Mouse (Mus musculus) neural tube, embryonic 13.5 days (tissue): Measurements from ENCODE around the gene Itpr3. TPM values are rescaled to one million over a fixed set of nuclear protein-coding genes. Genes with fewer than 3 reads are reported as not detected.

Experiments
- ATAC-seq: fragments of 200-750 bp; cut with Nextera tagmentation; 2 replicates; pipeline ENCODE4 v1.8.0; 2017; ENCODE audit warnings: low read depth, mild to moderate bottlenecking, moderate TSS enrichment, moderate library complexity
- H3K27ac ChIP-seq: fragments of 300-500 bp; sonication (generic); replicated peaks from 2 replicates; pipeline ENCODE4 v1.5.1; 2015; ENCODE audit warnings: moderate library complexity, mild to moderate bottlenecking, inconsistent platforms
- H3K27me3 ChIP-seq: fragments of 300-500 bp; sonication (generic); 2 replicates; pipeline ENCODE4 v1.6.1; 2015; ENCODE audit warnings: mild to moderate bottlenecking, inconsistent platforms
- H3K36me3 ChIP-seq: fragments of 300-500 bp; sonication (generic); 2 replicates; pipeline ENCODE4 v1.6.1; 2015; ENCODE audit warnings: mild to moderate bottlenecking, inconsistent platforms
- H3K4me1 ChIP-seq: fragments of 300-500 bp; sonication (generic); replicated peaks from 2 replicates; pipeline ENCODE4 v1.6.1; 2015; ENCODE audit warnings: inconsistent platforms
- H3K4me2 ChIP-seq: fragments of 300-500 bp; sonication (generic); 2 replicates; pipeline ENCODE4 v1.6.1; 2015; ENCODE audit warnings: inconsistent platforms, mild to moderate bottlenecking, moderate library complexity
- H3K4me3 ChIP-seq: fragments of 300-500 bp; sonication (generic); 2 replicates; pipeline ENCODE4 v1.5.1; 2015; ENCODE audit warnings: mild to moderate bottlenecking, inconsistent platforms
- H3K9ac ChIP-seq: fragments of 300-500 bp; sonication (generic); 2 replicates; pipeline ENCODE4 v1.6.1; 2015; ENCODE audit warnings: moderate library complexity, mild to moderate bottlenecking, inconsistent platforms
- H3K9me3 ChIP-seq: fragments of 300-500 bp; sonication (generic); 2 replicates; pipeline ENCODE4 v1.6.1; 2016; ENCODE audit warnings: inconsistent platforms
- WGBS: fragments of 180-500 bp; shearing (Covaris S2); methylation state at CpG from one replicate; pipeline ENCODE4 v1.1.7; 2015; 5-methylcytosine and 5-hydroxymethylcytosine counted together
- polyA plus RNA-seq: library from polyadenylated mRNA; unstranded; fragments of >200 nt; fragmentation: Nextera tagmentation; extraction: Ambion mirVana; gene quantifications from 2 replicates; pipeline ENCODE4 v1.2.1, GENCODE M21; 2015

Gene Itpr3
- polyA plus RNA-seq, 1 experiment from 2014 or later, result 1.4 TPM

GRCm38 (mm10) chr17:27040304-27041045 lies 16.6 kb upstream of the Itpr3 start:
- Histone ChIP-seq H3K9me3 (no peaks in the 10 kb centered on the region), H3K4me2 (peak overlapping the region; percentile 41), H3K27me3 (no peaks in the 10 kb centered on the region), H3K27ac (peak overlapping the region; percentile 62), H3K9ac (peak overlapping the region; percentile 43; the same call in 1 of the 2 replicates), H3K4me3 (no peak overlapping the region), H3K4me1 (peaks cover 37% of the 10 kb centered on the region), H3K36me3 (no peaks in the 10 kb centered on the region)
- ATAC-seq, result peak; percentile 54
- 16% methylated on average over 20 of the region's 20 CpGs for WGBS

GRCm38 (mm10) chr17:27041046-27041786 lies 15.9 kb upstream of the Itpr3 start:
- no peaks in the 10 kb centered on the region for H3K36me3 ChIP-seq
- peaks cover 37% of the 10 kb centered on the region for H3K4me1 ChIP-seq
- H3K4me2 ChIP-seq, result no peak overlapping the region
- 0 out of 2 replicates have a peak, but pooled peaks have one; percentile 51 for ATAC-seq
- H3K27ac ChIP-seq, result no peak overlapping the region; the same call in 1 of the 2 replicates
- H3K4me3 ChIP-seq, result no peak overlapping the region
- WGBS, result 39% methylated on average over 13 of the region's 13 CpGs
- no peaks in the 10 kb centered on the region for H3K27me3 ChIP-seq
- no peak overlapping the region for H3K9ac ChIP-seq
- no peaks in the 10 kb centered on the region for H3K9me3 ChIP-seq

DNA sequence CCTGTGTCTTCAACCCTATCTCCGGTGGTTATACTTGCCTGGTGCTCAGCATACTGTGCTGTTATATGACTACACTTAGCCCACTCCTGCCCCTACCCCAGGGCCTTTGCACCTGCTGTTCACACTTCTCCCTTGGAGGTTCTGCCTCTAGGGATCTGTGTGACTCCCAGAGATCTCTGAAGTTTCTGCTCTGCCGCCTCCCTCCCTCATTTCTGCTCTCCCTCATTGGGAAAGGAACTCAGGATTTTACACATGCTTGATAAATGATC lies 15.4 kb upstream of the Itpr3 start:
- Histone ChIP-seq H3K4me3 (no peak overlapping the region), H3K9ac (no peak overlapping the region), H3K36me3 (no peaks in the 10 kb centered on the region), H3K4me2 (no peak overlapping the region), H3K4me1 (peaks cover 37% of the 10 kb centered on the region), H3K27me3 (no peaks in the 10 kb centered on the region), H3K27ac (no peak overlapping the region), H3K9me3 (no peaks in the 10 kb centered on the region)
- 83% methylated on average over 2 of the region's 2 CpGs for WGBS
- ATAC-seq, result no peak

GRCm38 (mm10) chr17:27042840-27043239 lies 14.3 kb upstream of the Itpr3 start:
- H3K27me3 ChIP-seq, result no peaks in the 10 kb centered on the region
- H3K36me3 ChIP-seq, result no peaks in the 10 kb centered on the region
- 0 out of 2 replicates have a peak overlapping the region, but pooled peaks have one; percentile 26 for H3K9ac ChIP-seq
- no peaks in the 10 kb centered on the region for H3K9me3 ChIP-seq
- peaks cover 37% of the 10 kb centered on the region for H3K4me1 ChIP-seq
- H3K27ac ChIP-seq, result no peak overlapping the region
- no peak overlapping the region for H3K4me2 ChIP-seq
- 64% methylated on average over 6 of the region's 6 CpGs for WGBS
- no peak for ATAC-seq
- no peak overlapping the region for H3K4me3 ChIP-seq

DNA sequence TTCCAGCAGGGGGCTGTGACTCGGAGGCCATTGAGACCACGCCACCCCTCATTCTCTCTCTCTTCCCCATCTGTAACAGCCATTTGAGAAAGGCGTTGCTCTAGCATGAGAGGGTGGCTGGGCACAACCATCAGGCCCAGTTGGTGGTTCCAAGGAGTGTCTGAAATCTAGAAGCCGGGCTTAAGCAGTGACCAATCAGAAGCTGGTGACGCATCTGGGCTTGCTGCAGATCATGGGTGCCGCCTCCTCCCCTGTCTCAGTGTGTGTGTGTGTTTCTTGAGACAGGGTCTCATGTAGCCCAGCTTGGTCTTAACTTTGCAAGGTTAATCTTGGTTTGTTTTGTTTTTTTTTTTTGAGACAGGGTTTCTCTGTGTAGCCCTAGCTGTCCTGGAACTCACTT lies 11.9 kb upstream of the Itpr3 start:
- no peaks in the 10 kb centered on the region for H3K27me3 ChIP-seq
- no peak overlapping the region for H3K4me3 ChIP-seq
- ATAC-seq, result no peak
- H3K36me3 ChIP-seq, result no peaks in the 10 kb centered on the region
- no peak overlapping the region for H3K9ac ChIP-seq
- WGBS, result 86% methylated on average over 6 of the region's 6 CpGs
- no peak overlapping the region for H3K4me2 ChIP-seq
- H3K4me1 ChIP-seq, result peaks cover 19% of the 10 kb centered on the region
- no peaks in the 10 kb centered on the region for H3K9me3 ChIP-seq
- no peak overlapping the region for H3K27ac ChIP-seq

DNA sequence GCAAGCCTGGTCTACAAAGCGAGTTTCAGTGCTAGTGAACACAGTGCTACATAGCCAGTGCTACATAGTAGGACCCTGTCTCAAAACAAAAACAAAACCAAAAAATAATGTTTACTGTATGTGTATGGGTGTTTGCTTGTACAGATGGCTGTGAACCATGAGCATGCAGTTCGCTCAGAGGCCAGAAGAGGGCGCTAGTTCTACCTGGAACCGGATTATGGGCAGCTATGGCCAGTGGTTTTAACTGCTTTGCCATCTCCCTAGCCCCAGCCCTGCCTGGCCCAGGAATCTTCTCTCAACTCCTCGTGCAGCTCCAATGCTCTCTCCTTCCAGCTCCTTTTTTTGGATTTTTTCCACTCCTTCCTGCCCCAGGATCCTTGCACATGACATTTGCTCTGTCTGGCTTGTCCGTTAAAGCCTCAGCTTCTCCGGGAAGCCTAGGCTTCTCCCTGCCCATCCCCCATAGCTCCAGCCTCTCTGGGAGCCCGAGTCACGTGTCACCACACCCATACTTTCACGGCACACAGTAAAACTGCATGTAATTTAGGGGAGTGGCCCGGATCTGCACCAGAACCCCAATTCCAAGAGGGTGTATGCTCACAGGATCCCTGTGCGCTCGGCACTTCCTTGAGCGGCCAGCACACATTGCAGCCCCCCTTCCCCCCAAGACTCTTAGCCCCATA lies 9.2 kb upstream of the Itpr3 start:
- H3K4me3 ChIP-seq, result no peak overlapping the region
- no peaks in the 10 kb centered on the region for H3K27me3 ChIP-seq
- H3K36me3 ChIP-seq, result no peaks in the 10 kb centered on the region
- no peak overlapping the region for H3K4me2 ChIP-seq
- H3K9me3 ChIP-seq, result no peaks in the 10 kb centered on the region
- no peak overlapping the region for H3K9ac ChIP-seq
- 78% methylated on average over 14 of the region's 14 CpGs for WGBS
- peak overlapping the region; percentile 72 for H3K27ac ChIP-seq
- ATAC-seq, result no peak
- peaks cover 12% of the 10 kb centered on the region for H3K4me1 ChIP-seq

GRCm38 (mm10) chr17:27048445-27049239 lies 8.5 kb upstream of the Itpr3 start:
- ATAC-seq, result no peak
- H3K27ac ChIP-seq, result peak overlapping the region; percentile 72
- no peaks in the 10 kb centered on the region for H3K27me3 ChIP-seq
- H3K36me3 ChIP-seq, result no peaks in the 10 kb centered on the region
- 75% methylated on average over 14 of the region's 14 CpGs for WGBS
- H3K9ac ChIP-seq, result no peak overlapping the region
- H3K4me1 ChIP-seq, result peaks cover 9% of the 10 kb centered on the region
- no peak overlapping the region for H3K4me3 ChIP-seq
- no peak overlapping the region for H3K4me2 ChIP-seq
- H3K9me3 ChIP-seq, result no peaks in the 10 kb centered on the region

DNA sequence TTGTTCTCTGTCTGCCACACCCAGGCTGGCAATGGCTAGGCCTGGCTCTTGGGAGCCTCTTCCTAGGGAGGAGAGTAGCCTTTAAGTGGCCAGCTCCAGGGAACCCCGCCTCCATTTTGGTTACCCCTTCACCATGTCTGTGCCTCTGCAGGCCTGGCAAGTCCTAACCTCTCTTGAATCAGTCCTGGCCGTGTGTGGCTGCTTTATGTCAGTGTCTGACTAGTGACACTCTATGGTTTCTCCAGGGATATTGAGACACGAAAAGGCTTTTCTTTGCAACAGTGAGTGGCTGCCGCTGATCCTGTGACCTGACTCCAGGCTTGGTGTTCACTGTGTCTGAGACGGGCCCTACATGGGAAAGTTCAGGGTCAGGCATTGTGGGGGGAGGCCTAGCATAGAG lies 6.3 kb upstream of the Itpr3 start:
- no peak for ATAC-seq
- no peak overlapping the region for H3K4me3 ChIP-seq

DNA sequence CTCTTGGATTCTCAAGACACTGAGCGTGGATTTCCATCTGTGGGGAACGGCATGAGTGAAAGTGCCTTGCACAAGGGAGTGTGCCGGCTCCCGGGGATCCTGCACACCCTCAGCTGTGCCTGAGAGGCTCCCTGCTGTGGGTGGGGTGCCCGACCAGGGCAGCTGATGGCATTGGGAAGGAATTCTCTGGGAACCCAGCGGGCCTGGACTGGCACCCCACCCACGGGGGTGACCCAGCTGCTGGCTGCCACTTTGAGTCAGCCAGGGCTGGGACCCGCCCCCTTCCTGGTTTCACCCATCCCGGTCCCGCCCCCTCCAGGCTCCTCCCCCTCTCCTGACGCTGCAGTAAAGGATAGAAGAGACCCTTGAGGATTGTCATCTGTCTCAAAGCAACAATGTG lies 5.6 kb upstream of the Itpr3 start:
- 31% methylated on average over 11 of the region's 11 CpGs for WGBS

More for the DNA sequence above, 6.3 kb upstream of the Itpr3 start:
- WGBS, result 68% methylated on average over 5 of the region's 5 CpGs
- Histone ChIP-seq H3K9me3 (no peaks in the 10 kb centered on the region), H3K4me2 (no peak overlapping the region), H3K36me3 (no peaks in the 10 kb centered on the region), H3K4me1 (peaks cover 9% of the 10 kb centered on the region), H3K9ac (no peak overlapping the region), H3K27me3 (peaks cover 14% of the 10 kb centered on the region), H3K27ac (0 out of 2 replicates have a peak overlapping the region, but pooled peaks have one; percentile 18)

GRCm38 (mm10) chr17:27056170-27056569 lies 934 bp upstream of the Itpr3 start:
- peaks cover 63% of the 10 kb centered on the region for H3K27me3 ChIP-seq
- under 1% methylated on average over 13 of the region's 13 CpGs for WGBS
- no peaks in the 10 kb centered on the region for H3K36me3 ChIP-seq
- ATAC-seq, result no peak
- H3K4me3 ChIP-seq, result peak overlapping the region; percentile 48
- peak overlapping the region; percentile 76 for H3K4me2 ChIP-seq
- H3K4me1 ChIP-seq, result peaks cover 32% of the 10 kb centered on the region
- peak overlapping the region; percentile 69; the same call in 1 of the 2 replicates for H3K27ac ChIP-seq
- H3K9me3 ChIP-seq, result no peaks in the 10 kb centered on the region
- no peak overlapping the region for H3K9ac ChIP-seq

More for the DNA sequence above, 5.6 kb upstream of the Itpr3 start:
- H3K9ac ChIP-seq, result no peak overlapping the region
- no peak overlapping the region for H3K4me2 ChIP-seq
- H3K36me3 ChIP-seq, result no peaks in the 10 kb centered on the region
- H3K4me3 ChIP-seq, result no peak overlapping the region
- peaks cover 15% of the 10 kb centered on the region for H3K4me1 ChIP-seq
- no peak overlapping the region for H3K27ac ChIP-seq
- ATAC-seq, result no peak
- peaks cover 21% of the 10 kb centered on the region for H3K27me3 ChIP-seq
- no peaks in the 10 kb centered on the region for H3K9me3 ChIP-seq

GRCm38 (mm10) chr17:27057517-27058055 lies 482 bp downstream of the Itpr3 start:
- Histone ChIP-seq H3K9me3 (no peaks in the 10 kb centered on the region), H3K27ac (no peak overlapping the region), H3K36me3 (no peaks in the 10 kb centered on the region), H3K4me1 (peaks cover 28% of the 10 kb centered on the region), H3K4me2 (peak overlapping the region; percentile 76), H3K27me3 (peaks cover 63% of the 10 kb centered on the region), H3K9ac (peak overlapping the region; percentile 61), H3K4me3 (peak overlapping the region; percentile 48)
- WGBS, result 2% methylated on average over 24 of the region's 24 CpGs
- peak; percentile 33; the same call in 1 of the 2 replicates for ATAC-seq
